Mouse (Mus musculus): ENCODE data around the gene Baz1b.

DNA sequence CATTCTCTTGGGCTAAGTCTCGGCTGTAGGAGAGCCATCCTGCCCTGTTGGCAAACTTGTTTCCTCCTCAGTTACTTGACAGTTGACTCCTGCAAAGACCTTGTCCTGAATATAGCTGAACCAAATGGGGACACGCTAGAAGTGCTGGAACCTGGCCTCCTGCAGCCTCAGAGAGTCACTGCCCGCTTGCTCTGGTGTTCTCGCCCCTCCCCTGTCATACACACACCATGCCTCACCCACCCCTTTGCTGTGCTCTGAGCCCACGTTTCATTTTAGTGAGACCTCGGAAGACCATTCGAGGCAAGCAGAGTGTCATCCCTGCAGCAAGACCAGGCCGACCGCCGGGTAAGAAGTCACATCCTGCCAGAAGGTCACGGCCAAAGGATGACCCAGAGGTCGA is 55.1 kb downstream of the Baz1b start:
- no peak for TF ChIP-seq TCF3 (IDR thresholded peaks at IDR 0.05; ENCODE audit: insufficient read length, low read depth)
- no peak for TF ChIP-seq POLR2A (IDR thresholded peaks at IDR 0.05; ENCODE audit: insufficient read length, low read depth)

All from myocyte (in vitro differentiated cells).